Mouse (Mus musculus) heart, embryonic 14.5 days (tissue): Measurements from ENCODE around the gene Hip1r. TPM values are rescaled to one million over a fixed set of nuclear protein-coding genes. Genes with fewer than 3 reads are reported as not detected.

Experiments used
- ATAC-seq: fragments of 200-750 bp; cut with Nextera tagmentation; 2 replicates; pipeline ENCODE4 v1.8.0; 2017; ENCODE audit warnings: low read depth, moderate TSS enrichment; ENCODE audit not compliant: insufficient number of reproducible peaks, insufficient read depth, low FRiP score
- H3K27ac ChIP-seq, 2 experiments: fragments of 200-500 bp in 1 of 2; fragments of 300-500 bp in 1 of 2; sonication (generic) in 1 of 2; replicated peaks in 1 of 2; 2 replicates each; pipeline ENCODE4 v1.5.1; 2012 to 2014; ENCODE audit warnings: low read depth in 2 of 2, low read length in 2 of 2, control low read depth in 1 of 2, mild to moderate bottlenecking in 1 of 2, mixed read lengths in 1 of 2; ENCODE audit not compliant: control insufficient read depth in 1 of 2, insufficient read depth in 1 of 2
- H3K27me3 ChIP-seq: fragments of 300-500 bp; sonication (generic); 2 replicates; pipeline ENCODE4 v1.6.1; 2014; ENCODE audit warnings: mild to moderate bottlenecking, low read length, control low read depth; ENCODE audit not compliant: control insufficient read depth, insufficient read depth
- H3K36me3 ChIP-seq: fragments of 300-500 bp; sonication (generic); 2 replicates; pipeline ENCODE4 v1.6.1; 2014; ENCODE audit warnings: mild to moderate bottlenecking, control low read depth, low read length, mixed read lengths; ENCODE audit not compliant: control insufficient read depth, insufficient read depth
- H3K4me1 ChIP-seq, 2 experiments: fragments of 200-500 bp in 1 of 2; fragments of 300-500 bp in 1 of 2; sonication (generic) in 1 of 2; 2 replicates each; pipeline ENCODE4 v1.6.1; 2012 to 2014; ENCODE audit warnings: low read length in 2 of 2, control low read depth in 1 of 2, mixed read lengths in 1 of 2; ENCODE audit not compliant: control insufficient read depth in 2 of 2, insufficient read depth in 2 of 2
- H3K4me2 ChIP-seq: fragments of 300-500 bp; sonication (generic); 2 replicates; pipeline ENCODE4 v1.6.1; 2014; ENCODE audit warnings: mild to moderate bottlenecking, low read length
- H3K4me3 ChIP-seq, 2 experiments: fragments of 200-500 bp in 1 of 2; fragments of 300-500 bp in 1 of 2; sonication (generic) in 1 of 2; 2 replicates each; pipeline ENCODE4 v1.5.1; 2012 to 2014; ENCODE audit warnings: low read length in 2 of 2, mild to moderate bottlenecking in 2 of 2, control low read depth in 1 of 2, low read depth in 1 of 2, moderate library complexity in 1 of 2; ENCODE audit not compliant: control insufficient read depth in 1 of 2, insufficient read depth in 1 of 2
- H3K9ac ChIP-seq: fragments of 300-500 bp; sonication (generic); 2 replicates; pipeline ENCODE4 v1.6.1; 2014; ENCODE audit warnings: mild to moderate bottlenecking, low read length
- H3K9me3 ChIP-seq: fragments of 300-500 bp; sonication (generic); 2 replicates; pipeline ENCODE4 v1.6.1; 2016; ENCODE audit warnings: low read length, control low read depth; ENCODE audit not compliant: control insufficient read depth
- WGBS: fragments of 180-500 bp; shearing (Covaris S2); extraction: QIAGEN DNeasy Blood & Tissue Kit; methylation state at CpG from one replicate; pipeline ENCODE4 v1.1.7; 2014; 5-methylcytosine and 5-hydroxymethylcytosine counted together
- polyA plus RNA-seq: library from polyadenylated mRNA; unstranded; fragments of >200 nt; fragmentation: Nextera tagmentation; extraction: Ambion mirVana; gene quantifications from 2 replicates; pipeline ENCODE4 v1.2.1, GENCODE M21; 2014

The Hip1r gene
- polyA plus RNA-seq, 1 experiment from 2014 or later, result 5.3 TPM

DNA sequence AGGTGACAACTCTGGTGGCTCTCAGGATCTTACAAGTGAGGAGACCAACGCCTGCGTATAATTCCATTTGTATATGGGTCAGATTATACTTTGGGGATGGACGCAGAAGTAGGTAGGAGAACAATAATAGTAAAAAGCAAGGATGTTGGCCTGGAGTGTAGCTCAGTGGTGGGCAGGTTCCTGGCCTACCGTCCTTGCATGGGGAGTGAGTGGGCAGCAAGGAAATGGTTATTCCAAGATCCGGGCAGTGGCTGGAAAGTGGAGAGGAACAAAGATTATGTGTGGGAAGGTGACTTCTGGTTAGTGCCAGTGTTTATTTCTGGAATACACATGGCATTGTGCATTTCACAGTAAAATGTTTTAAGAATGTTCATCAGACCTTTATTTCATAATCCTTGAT is 37.5 kb upstream of the Hip1r start:
- Histone ChIP-seq H3K36me3 (no peaks in the 10 kb centered on the region), H3K27me3 (no peaks in the 10 kb centered on the region), H3K4me1 (peaks cover 3% of the 10 kb centered on the region in 2 experiments; a peak in 3 of 4 replicates), H3K9me3 (no peaks in the 10 kb centered on the region), H3K9ac (no peak overlapping the region), H3K4me2 (no peak overlapping the region), H3K4me3 (no peak overlapping the region), H3K27ac (no peak overlapping the region)
- 81% methylated on average over 5 of the region's 5 CpGs for WGBS
- no peak for ATAC-seq

DNA sequence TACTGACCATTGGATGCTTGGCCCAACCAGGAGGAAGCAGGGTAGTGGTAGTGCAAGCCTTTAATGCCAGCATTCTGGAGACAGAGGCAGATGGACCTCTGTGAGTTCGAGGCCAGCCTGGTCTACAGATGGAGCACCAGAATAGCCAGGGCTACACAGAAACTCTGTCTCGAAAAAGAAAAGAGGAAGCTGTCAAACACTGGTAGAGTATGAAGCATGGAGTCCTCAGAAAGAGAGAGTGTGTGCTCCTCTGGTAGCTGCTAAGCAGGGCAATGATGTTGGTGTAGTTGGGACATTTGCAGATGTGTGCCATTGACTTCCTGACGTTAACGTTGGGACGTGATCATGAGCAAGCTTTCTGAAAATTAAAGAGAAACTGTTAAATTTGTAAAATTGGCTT is 34.9 kb upstream of the Hip1r start:
- WGBS, result 86% methylated on average over 5 of the region's 5 CpGs
- no peak overlapping the region for H3K4me2 ChIP-seq

DNA sequence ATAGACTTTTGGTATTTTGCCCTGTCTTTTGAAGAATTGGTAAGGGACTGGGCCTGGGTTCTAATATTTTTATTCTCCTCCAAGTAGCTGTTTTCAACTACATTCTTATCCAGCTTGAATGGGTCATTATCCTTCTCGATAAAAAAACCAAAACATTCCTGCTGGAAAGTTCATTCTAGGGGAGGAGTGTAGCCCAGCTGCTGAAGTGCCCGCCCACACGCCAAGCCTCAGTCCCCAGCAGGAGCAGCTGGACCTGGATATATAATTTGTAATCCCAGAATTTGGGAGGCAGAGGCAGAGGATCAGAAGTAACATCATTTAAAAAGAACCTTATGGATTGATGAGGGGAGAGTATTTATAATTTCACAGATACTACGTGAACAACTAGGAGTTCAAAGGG is 26.9 kb upstream of the Hip1r start:
- Histone ChIP-seq H3K36me3 (no peaks in the 10 kb centered on the region), H3K27me3 (no peaks in the 10 kb centered on the region)
- WGBS, result 59% methylated on average over 4 of the region's 4 CpGs

More for the DNA sequence above, 34.9 kb upstream of the Hip1r start:
- no peaks in the 10 kb centered on the region; a peak in 1 of 4 replicates for H3K4me1 ChIP-seq
- H3K36me3 ChIP-seq, result no peaks in the 10 kb centered on the region
- ATAC-seq, result no peak
- H3K4me3 ChIP-seq, result no peak overlapping the region
- H3K27ac ChIP-seq, result no peak overlapping the region
- H3K9me3 ChIP-seq, result no peaks in the 10 kb centered on the region
- H3K9ac ChIP-seq, result no peak overlapping the region
- no peaks in the 10 kb centered on the region for H3K27me3 ChIP-seq

DNA sequence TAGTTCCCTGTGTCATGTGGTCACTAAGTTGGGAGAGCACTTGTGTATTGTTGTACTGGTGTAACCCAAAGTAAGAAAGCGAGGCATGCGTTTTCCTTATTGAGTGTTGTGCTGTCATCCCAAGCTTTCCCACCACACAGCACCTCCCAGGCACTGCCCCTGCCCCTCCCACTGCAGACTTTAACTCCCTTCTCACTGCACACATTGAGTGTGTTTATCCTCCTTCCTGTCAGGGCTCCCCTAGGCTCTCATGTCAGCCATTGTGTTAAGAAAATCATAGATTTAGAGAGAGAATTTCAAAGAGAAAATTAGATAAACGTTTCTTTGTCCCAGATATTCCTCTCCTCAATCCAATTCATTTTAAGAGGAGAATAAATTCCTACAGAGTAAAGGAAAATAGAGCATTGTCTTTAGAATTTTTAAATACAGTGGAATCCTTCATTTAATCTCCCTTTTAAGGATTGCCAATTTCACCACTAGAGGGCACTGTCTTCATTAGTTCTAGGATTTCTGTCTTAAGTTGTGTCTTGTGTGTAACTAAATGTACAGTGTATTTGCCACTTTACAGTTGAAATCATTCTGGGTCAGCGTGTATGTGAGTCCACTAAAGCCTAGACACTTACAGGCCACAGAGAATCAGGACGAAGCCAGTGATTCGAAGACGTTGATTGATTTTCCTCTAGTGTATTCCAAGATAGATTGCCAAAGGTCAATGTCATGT is 26.2 kb upstream of the Hip1r start:
- H3K27ac ChIP-seq, result no peak overlapping the region
- no peaks in the 10 kb centered on the region for H3K27me3 ChIP-seq
- H3K9ac ChIP-seq, result no peak overlapping the region
- H3K4me3 ChIP-seq, result no peak overlapping the region
- 57% methylated on average over 7 of the region's 7 CpGs for WGBS
- no peaks in the 10 kb centered on the region for H3K4me1 ChIP-seq
- no peaks in the 10 kb centered on the region for H3K9me3 ChIP-seq
- ATAC-seq, result no peak
- H3K4me2 ChIP-seq, result no peak overlapping the region
- no peaks in the 10 kb centered on the region for H3K36me3 ChIP-seq

More for the DNA sequence above, 26.9 kb upstream of the Hip1r start:
- Histone ChIP-seq H3K4me2 (no peak overlapping the region), H3K9me3 (no peaks in the 10 kb centered on the region), H3K4me3 (no peak overlapping the region), H3K9ac (no peak overlapping the region), H3K27ac (no peak overlapping the region), H3K4me1 (no peaks in the 10 kb centered on the region)
- ATAC-seq, result no peak

DNA sequence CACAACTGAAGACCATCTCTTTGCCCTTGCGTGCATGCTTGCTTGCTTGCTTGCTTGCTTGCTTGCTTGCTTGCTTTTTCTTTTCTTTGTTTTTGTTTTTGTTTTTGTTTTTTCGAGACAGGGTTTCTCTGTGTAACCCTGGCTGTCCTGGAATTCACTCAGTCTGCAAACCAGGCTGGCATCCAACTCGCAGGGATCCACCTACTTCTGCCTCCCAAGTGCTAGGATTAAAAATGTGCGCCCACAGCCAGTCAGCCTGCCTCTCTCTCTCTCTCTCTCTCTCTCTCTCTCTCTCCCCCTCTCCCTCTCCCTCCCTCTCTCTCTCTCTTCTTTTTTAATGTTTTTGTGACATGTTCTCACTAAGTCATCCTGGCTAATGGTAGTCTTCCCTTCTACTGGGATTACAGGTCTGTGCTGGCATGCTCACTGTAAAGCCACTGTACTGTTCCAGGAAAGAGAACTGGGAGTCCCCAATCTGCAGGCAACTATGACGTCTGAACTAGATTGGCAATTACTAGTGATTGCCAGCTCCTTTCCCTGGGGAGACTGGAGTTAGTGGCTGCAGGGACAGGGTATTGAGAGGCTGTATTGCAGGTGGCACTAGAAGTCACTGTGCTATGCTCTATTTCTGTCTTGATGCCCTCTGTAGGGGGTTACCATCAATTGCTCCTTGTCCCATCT is 20.9 kb upstream of the Hip1r start:
- H3K4me3 ChIP-seq, result no peak overlapping the region
- no peak overlapping the region for H3K4me2 ChIP-seq
- no peaks in the 10 kb centered on the region for H3K9me3 ChIP-seq
- no peak for ATAC-seq
- no peak overlapping the region for H3K27ac ChIP-seq
- H3K36me3 ChIP-seq, result no peaks in the 10 kb centered on the region
- H3K9ac ChIP-seq, result no peak overlapping the region
- peaks cover 0 to 6% of the 10 kb centered on the region in 2 experiments; a peak in 2 of 4 replicates for H3K4me1 ChIP-seq
- no peaks in the 10 kb centered on the region for H3K27me3 ChIP-seq
- 40% methylated on average over 5 of the region's 5 CpGs for WGBS

DNA sequence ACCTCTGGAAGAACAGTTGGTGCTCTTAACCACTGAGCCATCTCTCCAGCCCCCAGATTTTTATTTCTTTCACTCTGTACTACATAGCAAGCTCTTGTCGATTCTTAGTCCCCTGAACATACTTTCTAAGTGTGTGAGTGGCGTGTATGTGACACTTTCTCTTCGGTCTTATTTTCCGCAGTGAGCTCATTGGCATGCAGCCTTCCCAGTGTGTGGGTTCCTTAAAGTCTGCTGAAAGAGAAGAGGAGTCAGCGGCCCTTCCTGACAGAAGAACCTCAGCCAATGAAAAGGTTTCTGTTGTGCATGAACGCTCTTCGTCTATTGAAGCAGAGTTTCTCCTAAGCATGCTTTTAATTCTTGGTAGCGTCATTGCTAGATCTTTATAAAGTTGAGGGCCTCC is 16.2 kb upstream of the Hip1r start:
- H3K4me3 ChIP-seq, result no peak overlapping the region
- no peaks in the 10 kb centered on the region for H3K27me3 ChIP-seq
- H3K4me2 ChIP-seq, result no peak overlapping the region
- no peak for ATAC-seq
- peaks cover 0 to 6% of the 10 kb centered on the region in 2 experiments; a peak in 2 of 4 replicates for H3K4me1 ChIP-seq
- WGBS, result 88% methylated on average over 8 of the region's 8 CpGs
- no peaks in the 10 kb centered on the region for H3K9me3 ChIP-seq
- H3K27ac ChIP-seq, result no peak overlapping the region
- no peaks in the 10 kb centered on the region for H3K36me3 ChIP-seq
- no peak overlapping the region for H3K9ac ChIP-seq

DNA sequence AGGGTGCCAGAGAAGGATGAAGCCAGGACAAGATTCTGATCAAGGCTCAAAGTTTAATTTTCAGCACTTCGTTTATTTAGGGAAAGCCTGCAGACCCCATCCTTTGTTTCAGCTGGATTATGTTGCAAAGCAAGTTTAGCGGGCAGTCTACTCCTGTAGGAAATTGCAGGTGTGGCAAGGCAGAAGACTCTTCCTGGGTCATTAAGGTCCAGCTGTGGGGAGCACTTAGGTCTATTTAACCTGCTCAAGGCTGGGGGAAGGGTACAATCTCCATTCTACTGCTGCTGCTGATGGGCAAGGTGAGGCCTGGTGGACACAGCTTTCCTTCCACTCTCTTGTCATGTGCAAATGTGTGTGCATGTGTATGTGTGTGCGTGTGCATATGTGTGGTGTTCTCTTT is 14.4 kb upstream of the Hip1r start:
- 82% methylated on average over 3 of the region's 3 CpGs for whole genome bisulfite sequencing
- Histone ChIP-seq H3K36me3 (no peaks in the 10 kb centered on the region), H3K27ac (no peak overlapping the region), H3K9ac (no peak overlapping the region), H3K9me3 (no peaks in the 10 kb centered on the region), H3K4me3 (no peak overlapping the region), H3K4me1 (peaks cover 0 to 6% of the 10 kb centered on the region in 2 experiments; a peak in 2 of 4 replicates), H3K4me2 (no peak overlapping the region), H3K27me3 (no peaks in the 10 kb centered on the region)
- ATAC-seq, result no peak
